Mouse (Mus musculus) ES-Bruce4 (cell line): ENCODE data around the gene Gm10134.

ENCODE experiments used
- CTCF ChIP-seq: IDR thresholded peaks from one replicate; pipeline ENCODE4 v1.8.1; 2011; ENCODE audit warnings: low read depth, low read length
- POLR2A ChIP-seq: IDR thresholded peaks from one replicate; pipeline ENCODE4 v1.8.1; 2011; ENCODE audit warnings: low read length; ENCODE audit not compliant: insufficient read depth

DNA sequence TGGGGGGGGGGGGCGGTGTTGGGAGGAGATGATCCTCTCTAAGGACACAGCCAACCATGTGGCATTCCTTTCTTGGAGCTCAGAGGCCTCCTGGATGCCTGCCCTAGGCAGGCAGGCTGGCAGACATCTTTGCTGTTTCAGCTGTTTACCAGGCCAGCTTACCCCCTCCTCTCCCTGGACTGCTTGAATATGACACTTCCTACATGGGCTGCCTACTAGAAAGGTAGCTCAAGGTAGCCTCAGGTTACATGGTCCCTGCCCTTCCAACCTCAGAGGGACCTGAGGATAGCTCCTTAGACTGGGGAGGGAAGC is 32.9 kb downstream of the Gm10134 start:
- TF ChIP-seq POLR2A, result no peak
- TF ChIP-seq CTCF, result no peak
